Mouse (Mus musculus) heart, embryonic 12.5 days (tissue): Measurements from ENCODE around the gene Naa60. TPM values are rescaled to one million over a fixed set of nuclear protein-coding genes. Genes with fewer than 3 reads are reported as not detected.

ENCODE experiments used
- ATAC-seq: fragments of 200-750 bp; cut with Nextera tagmentation; 2 replicates; pipeline ENCODE4 v1.8.0; 2017; ENCODE audit warnings: moderate TSS enrichment, moderate library complexity; ENCODE audit not compliant: insufficient number of reproducible peaks, low FRiP score
- H3K27ac ChIP-seq: fragments of 300-500 bp; sonication (generic); 2 replicates; pipeline ENCODE4 v1.5.1; 2016; ENCODE audit warnings: mild to moderate bottlenecking, moderate library complexity; ENCODE audit not compliant: poor library complexity, severe bottlenecking
- H3K27me3 ChIP-seq: fragments of 300-500 bp; sonication (generic); replicated peaks from 2 replicates; pipeline ENCODE4 v1.6.1; 2016; ENCODE audit warnings: mild to moderate bottlenecking, moderate library complexity
- H3K36me3 ChIP-seq: fragments of 300-500 bp; sonication (generic); 2 replicates; pipeline ENCODE4 v1.6.1; 2016; ENCODE audit warnings: mild to moderate bottlenecking, moderate library complexity
- H3K4me1 ChIP-seq: fragments of 300-500 bp; sonication (generic); replicated peaks from 2 replicates; pipeline ENCODE4 v1.6.1; 2016; ENCODE audit warnings: mild to moderate bottlenecking
- H3K4me2 ChIP-seq: fragments of 300-500 bp; sonication (generic); 2 replicates; pipeline ENCODE4 v1.6.1; 2016; ENCODE audit warnings: mild to moderate bottlenecking, moderate library complexity
- H3K4me3 ChIP-seq: fragments of 300-500 bp; sonication (generic); 2 replicates; pipeline ENCODE4 v1.5.1; 2016; ENCODE audit warnings: mild to moderate bottlenecking
- H3K9ac ChIP-seq: fragments of 300-500 bp; sonication (generic); 2 replicates; pipeline ENCODE4 v1.6.1; 2016; ENCODE audit warnings: mild to moderate bottlenecking, moderate library complexity
- H3K9me3 ChIP-seq: fragments of 300-500 bp; sonication (generic); replicated peaks from 2 replicates; pipeline ENCODE4 v1.6.1; 2016; ENCODE audit warnings: mild to moderate bottlenecking, moderate library complexity
- WGBS: fragments of 180-500 bp; shearing (Covaris S2); methylation state at CpG from one replicate; pipeline ENCODE4 v1.1.7; 2016; 5-methylcytosine and 5-hydroxymethylcytosine counted together
- polyA plus RNA-seq: library from polyadenylated mRNA; unstranded; fragments of >200 nt; fragmentation: Nextera tagmentation; extraction: Ambion mirVana; gene quantifications from 2 replicates; pipeline ENCODE4 v1.2.1, GENCODE M21; 2016

Naa60 gene
- polyA plus RNA-seq, result 36.1 and 41.1 TPM in 2 replicates

DNA sequence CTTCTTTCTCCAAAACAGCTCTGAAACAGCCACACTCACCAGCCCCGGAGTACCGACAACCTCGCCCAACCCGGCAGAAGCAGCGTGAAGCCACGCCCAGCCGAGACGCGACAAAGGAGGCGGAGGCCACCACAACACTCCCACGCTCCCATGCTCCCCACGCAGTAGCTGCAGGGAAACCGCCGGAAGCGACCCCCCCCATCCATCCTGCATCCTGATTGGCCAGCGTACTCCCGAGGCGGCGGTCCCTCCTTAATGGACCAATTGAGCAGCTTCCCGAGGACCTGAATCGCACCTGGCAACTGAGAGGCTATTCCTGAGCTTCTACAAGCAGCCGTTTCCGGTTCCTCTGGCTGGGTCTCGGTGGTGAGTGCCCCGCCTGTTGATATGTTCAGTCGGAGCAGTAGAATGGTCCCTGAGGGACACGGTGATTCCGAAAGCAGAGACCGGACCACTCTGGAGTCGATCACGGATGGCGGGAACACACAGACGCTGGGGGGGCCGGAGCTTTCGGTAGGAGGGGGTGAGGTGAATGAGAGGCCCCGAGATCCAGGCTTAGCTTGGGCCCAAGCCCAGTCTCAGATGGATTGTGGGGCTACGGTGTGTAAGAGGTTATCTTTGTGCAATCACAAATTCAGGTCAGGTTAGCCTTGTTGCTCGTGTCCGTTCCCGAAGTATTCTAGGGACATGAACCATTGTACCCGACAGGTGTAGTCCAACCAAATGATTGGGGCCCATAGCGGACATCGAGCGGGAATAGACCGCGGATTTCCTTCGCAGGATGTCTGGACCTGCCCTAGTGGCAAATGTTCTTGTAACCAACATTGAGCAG lies at the start of gene Naa60:
TSS of gene Naa60 (plus strand) at position 160 of the 832 bp plus-strand sequence.
- Histone ChIP-seq H3K4me2 (peak within 1 kb of the TSS; percentile 92), H3K27me3 (no peaks in the 10 kb centered on the region), H3K27ac (peak within 1 kb of the TSS; percentile 44), H3K4me1 (peaks cover 16% of the 10 kb centered on the region), H3K9me3 (no peaks in the 10 kb centered on the region), H3K36me3 (peaks cover 21% of the 10 kb centered on the region; the same call in 1 of the 2 replicates), H3K9ac (peak within 1 kb of the TSS; percentile 78), H3K4me3 (peak within 1 kb of the TSS; percentile 66)
- peak; percentile 98 for ATAC-seq
- 3% methylated on average over 47 of the region's 47 CpGs for WGBS

DNA sequence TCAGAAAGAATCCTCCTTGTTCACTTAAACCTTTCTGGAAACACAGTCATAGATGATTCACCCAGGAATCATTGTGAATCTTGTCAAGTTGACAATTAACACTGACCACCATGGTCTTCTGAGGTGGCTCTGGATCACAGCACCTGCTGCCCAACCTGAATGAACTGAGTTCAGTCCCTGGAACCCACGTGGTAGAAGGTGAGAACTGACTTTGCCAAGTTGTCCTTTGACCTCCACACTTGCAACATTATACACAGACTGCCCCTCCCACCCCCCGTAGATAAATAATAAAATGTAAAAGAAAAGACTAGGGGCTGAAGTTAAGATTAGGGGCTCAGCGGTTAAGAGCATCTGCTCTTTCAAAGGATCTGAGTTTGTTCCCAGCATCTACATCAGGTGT lies 44.2 kb upstream of the Naa60 start:
- no peak overlapping the region for H3K9ac ChIP-seq
- no peak overlapping the region for H3K4me2 ChIP-seq
- H3K4me1 ChIP-seq, result no peaks in the 10 kb centered on the region
- no peaks in the 10 kb centered on the region for H3K27me3 ChIP-seq
- 0 out of 2 replicates have a peak, but pooled peaks cover 3% of the 10 kb centered on the region for H3K9me3 ChIP-seq
- ATAC-seq, result no peak
- no peak overlapping the region for H3K27ac ChIP-seq
- 54% methylated on average over 3 of the region's 3 CpGs for WGBS
- no peaks in the 10 kb centered on the region for H3K36me3 ChIP-seq
- no peak overlapping the region for H3K4me3 ChIP-seq

- Histone ChIP-seq H3K4me2 (no peak overlapping the region), H3K27me3 (no peaks in the 10 kb centered on the region), H3K4me3 (no peak overlapping the region), H3K9ac (no peak overlapping the region), H3K4me1 (no peaks in the 10 kb centered on the region), H3K27ac (no peak overlapping the region), H3K36me3 (no peaks in the 10 kb centered on the region), H3K9me3 (0 out of 2 replicates have a peak, but pooled peaks cover 3% of the 10 kb centered on the region)
- WGBS, result 66% methylated on average over 2 of the region's 2 CpGs
- no peak for ATAC-seq
Observed at GRCm38 (mm10) chr16:3829727-3830126, 42.4 kb upstream of the Naa60 start.

DNA sequence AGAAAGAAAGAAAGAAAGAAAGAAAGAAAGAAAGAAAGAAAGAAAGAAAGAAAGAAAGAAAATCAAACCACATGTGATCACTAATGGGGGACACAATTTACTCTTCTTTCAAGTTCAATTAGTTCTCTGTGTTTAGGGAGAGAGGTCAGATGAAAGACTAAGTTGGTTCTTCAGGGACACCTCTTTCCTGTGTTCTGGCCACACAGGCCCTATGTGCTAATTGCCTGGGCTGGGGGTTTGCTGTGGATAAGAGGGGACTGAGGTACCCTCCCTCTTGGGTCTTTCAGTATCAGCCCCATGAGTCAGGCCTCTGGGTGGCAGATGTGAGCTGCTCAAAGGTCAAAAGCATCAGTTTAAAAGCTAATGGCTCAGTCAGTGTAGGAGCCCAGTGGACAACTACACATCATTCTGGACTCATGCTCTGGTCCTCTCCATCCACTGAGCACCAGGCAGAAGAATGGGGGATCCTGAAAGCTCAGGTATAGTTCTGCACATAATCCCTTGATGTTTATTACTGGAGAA lies 41.5 kb upstream of the Naa60 start, which contains the start of gene Olfr15:
TSS of gene Olfr15 (plus strand) at position 291 of the 522 bp plus-strand sequence.
- H3K27ac ChIP-seq, result no peak within 1 kb of the TSS
- H3K9me3 ChIP-seq, result 0 out of 2 replicates have a peak, but pooled peaks cover 3% of the 10 kb centered on the region
- no peak within 1 kb of the TSS for H3K4me3 ChIP-seq
- H3K36me3 ChIP-seq, result no peaks in the 10 kb centered on the region
- no peaks in the 10 kb centered on the region for H3K27me3 ChIP-seq
- no peak for ATAC-seq
- H3K4me2 ChIP-seq, result no peak within 1 kb of the TSS
- no peak within 1 kb of the TSS for H3K9ac ChIP-seq
- H3K4me1 ChIP-seq, result no peaks in the 10 kb centered on the region

DNA sequence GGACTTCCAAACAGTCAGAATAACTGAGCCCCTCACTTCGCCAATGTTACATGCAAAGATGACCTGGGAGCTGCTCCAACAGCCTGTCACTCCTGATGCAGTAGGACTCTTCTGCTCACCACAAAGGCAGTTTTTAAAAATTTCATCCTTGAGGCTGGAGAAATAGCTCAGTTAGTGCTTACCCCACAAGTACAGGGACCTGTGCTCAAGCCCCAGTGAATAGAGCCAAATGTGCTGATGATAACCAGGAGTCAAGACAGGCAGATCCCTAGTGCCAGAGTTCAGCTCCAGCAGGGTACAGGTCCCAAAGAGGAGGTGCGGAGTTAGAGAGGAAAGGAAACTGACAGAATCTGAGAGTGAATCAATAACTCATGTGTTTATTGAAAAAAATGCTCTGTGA lies 36.7 kb upstream of the Naa60 start:
- no peak for ATAC-seq
- no peak overlapping the region for H3K9ac ChIP-seq
- WGBS, result 79% methylated on average over 2 of the region's 2 CpGs
- no peak overlapping the region for H3K4me3 ChIP-seq
- no peak overlapping the region for H3K27ac ChIP-seq
- H3K27me3 ChIP-seq, result peaks cover 12% of the 10 kb centered on the region
- H3K4me2 ChIP-seq, result no peak overlapping the region
- H3K4me1 ChIP-seq, result no peaks in the 10 kb centered on the region
- H3K9me3 ChIP-seq, result no peaks in the 10 kb centered on the region
- H3K36me3 ChIP-seq, result no peaks in the 10 kb centered on the region

- Histone ChIP-seq H3K36me3 (no peaks in the 10 kb centered on the region), H3K27me3 (peaks cover 12% of the 10 kb centered on the region), H3K4me2 (no peak overlapping the region), H3K9ac (no peak overlapping the region), H3K27ac (no peak overlapping the region), H3K9me3 (no peaks in the 10 kb centered on the region), H3K4me3 (no peak overlapping the region), H3K4me1 (no peaks in the 10 kb centered on the region)
- 0 out of 2 replicates have a peak, but pooled peaks have one; percentile 33 for ATAC-seq
- 49% methylated on average over 17 of the region's 17 CpGs for WGBS
Observed at GRCm38 (mm10) chr16:3839157-3839885, 32.9 kb upstream of the Naa60 start.

- Histone ChIP-seq H3K36me3 (no peaks in the 10 kb centered on the region), H3K4me3 (no peak overlapping the region), H3K9ac (no peak overlapping the region), H3K4me2 (no peak overlapping the region), H3K27me3 (peaks cover 12% of the 10 kb centered on the region), H3K9me3 (no peaks in the 10 kb centered on the region), H3K4me1 (peaks cover 5% of the 10 kb centered on the region), H3K27ac (no peak overlapping the region)
- ATAC-seq, result no peak
- WGBS, result 27% methylated on average over 4 of the region's 4 CpGs
Observed at GRCm38 (mm10) chr16:3842989-3843388, 29.2 kb upstream of the Naa60 start.

- no peak for ATAC-seq
- Histone ChIP-seq H3K4me2 (no peak overlapping the region), H3K27me3 (peaks cover 6% of the 10 kb centered on the region), H3K27ac (no peak overlapping the region), H3K9ac (no peak overlapping the region), H3K4me3 (no peak overlapping the region), H3K36me3 (no peaks in the 10 kb centered on the region), H3K9me3 (no peaks in the 10 kb centered on the region), H3K4me1 (peaks cover 7% of the 10 kb centered on the region)
- 68% methylated on average over 1 of the region's 1 CpGs for WGBS
Observed at GRCm38 (mm10) chr16:3843796-3844195, 28.4 kb upstream of the Naa60 start.

DNA sequence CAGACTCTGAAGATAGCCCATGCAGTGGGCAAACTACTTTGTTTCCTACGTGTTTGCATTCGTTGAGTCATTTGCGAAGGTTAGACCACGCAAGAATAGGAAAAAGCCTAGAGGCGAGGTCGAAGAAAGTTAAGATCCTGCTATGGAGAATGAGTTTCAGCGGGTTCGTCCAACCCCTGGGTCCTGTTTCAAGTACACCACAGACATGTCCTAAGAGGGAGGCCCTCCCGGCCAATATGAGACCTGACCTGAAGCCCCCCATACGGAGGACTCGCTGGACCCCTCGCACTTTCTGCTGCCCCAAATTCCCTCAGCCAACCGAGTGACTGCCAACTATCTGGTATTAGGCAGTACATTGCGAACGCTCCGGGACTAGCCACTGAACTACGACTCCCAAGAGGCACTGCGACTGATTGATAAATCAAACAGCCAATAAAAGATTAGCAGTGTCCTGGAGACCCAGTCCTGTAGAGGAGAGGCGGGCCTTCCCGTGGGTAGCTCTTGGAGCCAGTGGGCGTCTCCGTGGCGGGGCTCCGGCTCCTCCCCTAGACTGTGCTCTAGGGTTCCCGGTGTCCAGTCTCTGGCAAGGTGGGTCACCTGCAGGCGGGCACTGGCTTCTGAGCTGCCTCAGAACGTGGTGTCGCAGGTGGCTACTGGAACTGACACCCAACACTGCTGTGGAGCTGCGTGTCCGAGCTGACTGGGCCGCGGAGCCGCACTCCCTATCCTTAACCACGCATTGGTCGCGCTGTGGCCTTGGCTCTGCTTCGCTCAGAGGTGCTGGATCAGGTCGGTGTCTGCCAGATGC lies 25.3 kb upstream of the Naa60 start, which contains the start of gene Zfp174:
TSS of gene Zfp174 (plus strand) at position 558 of the 808 bp plus-strand sequence.
- no peaks in the 10 kb centered on the region for H3K36me3 ChIP-seq
- no peak within 1 kb of the TSS for H3K27ac ChIP-seq
- peak within 1 kb of the TSS; percentile 76 for H3K9ac ChIP-seq
- H3K4me2 ChIP-seq, result peak within 1 kb of the TSS; percentile 73
- WGBS, result 3% methylated on average over 38 of the region's 38 CpGs
- peaks cover 7% of the 10 kb centered on the region for H3K4me1 ChIP-seq
- no peaks in the 10 kb centered on the region for H3K9me3 ChIP-seq
- ATAC-seq, result peak; percentile 99
- no peaks in the 10 kb centered on the region for H3K27me3 ChIP-seq
- H3K4me3 ChIP-seq, result peak within 1 kb of the TSS; percentile 68

DNA sequence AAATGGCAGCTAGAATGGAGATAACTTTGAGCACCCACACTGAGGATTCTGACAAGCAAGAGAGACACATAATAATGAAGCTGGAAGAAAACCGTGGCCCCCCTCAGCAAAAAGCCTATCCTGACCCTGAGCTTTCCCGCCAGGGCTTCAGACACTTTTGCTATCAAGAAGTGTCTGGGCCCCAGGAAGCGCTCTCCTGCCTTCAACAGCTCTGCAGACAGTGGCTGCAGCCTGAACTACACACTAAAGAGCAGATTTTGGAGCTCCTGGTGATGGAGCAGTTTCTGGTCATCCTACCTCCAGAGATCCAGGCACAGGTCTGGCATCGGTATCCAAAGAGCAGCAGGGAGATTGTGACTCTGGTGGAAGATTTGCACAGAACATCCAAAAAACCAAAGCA lies 24.3 kb upstream of the Naa60 start:
- Histone ChIP-seq H3K4me3 (peak overlapping the region; percentile 68), H3K4me1 (peaks cover 12% of the 10 kb centered on the region), H3K27me3 (no peaks in the 10 kb centered on the region), H3K36me3 (no peaks in the 10 kb centered on the region), H3K9me3 (no peaks in the 10 kb centered on the region), H3K4me2 (peak overlapping the region; percentile 73), H3K27ac (no peak overlapping the region), H3K9ac (peak overlapping the region; percentile 76; the same call in 1 of the 2 replicates)
- 54% methylated on average over 4 of the region's 4 CpGs for WGBS
- ATAC-seq, result no peak
